Comparison of ENCODE assay signal across 21 mouse cellular contexts in genomic region chr5:139432747-139433508, GRCm38 (mm10). TPM values are rescaled to one million over a fixed set of nuclear protein-coding genes. Genes with fewer than 3 reads are reported as not detected.
DNase-seq lines count a peak whose midpoint lies in the region; ATAC-seq and TF ChIP-seq lines count a peak whose summit lies in the region.
"Had no signal": no experiment of that assay in that cellular context is flagged by ENCODE, and none has a peak within 500 bp of the region (broad histone marks: within the 10 kb centered on the region; RNA-seq: fewer than 3 reads in every experiment).

No protein-coding gene starts in this region.

- peak overlapping the region; percentile 70 for H3K27ac ChIP-seq in forebrain, embryonic 12.5 days
- no peak overlapping the region for H3K27ac ChIP-seq in forebrain, embryonic 16.5 days (ENCODE audit: low read length)
- peak overlapping the region; percentile 46 for H3K27ac ChIP-seq in hindbrain, embryonic 15.5 days (replicated peaks)
- H3K27ac ChIP-seq in hindbrain, embryonic 10.5 days, result no peak overlapping the region
- peak overlapping the region; percentile 47; the same call in 1 of the 2 replicates for H3K27ac ChIP-seq in midbrain, embryonic 13.5 days
- no peak overlapping the region for H3K27ac ChIP-seq in midbrain, embryonic 11.5 days (ENCODE audit: low read depth, low read length)
- 0 out of 2 replicates have a peak overlapping the region, but pooled peaks have one; percentile 1 for H3K27ac ChIP-seq in olfactory bulb, adult 2 months (ENCODE audit: insufficient read depth, low read depth, low read length)
- H3K27ac ChIP-seq: embryonic facial prominence, embryonic 12.5 days; hindbrain, postnatal 0 days; kidney, embryonic 15.5 days; stomach, postnatal 0 days had no signal

- H3K36me3 ChIP-seq in forebrain, embryonic 12.5 days (replicated peaks), result no peaks in the 10 kb centered on the region
- H3K36me3 ChIP-seq in forebrain, embryonic 16.5 days (ENCODE audit: control insufficient read depth, insufficient read depth), result no peaks in the 10 kb centered on the region
- H3K36me3 ChIP-seq in hindbrain, embryonic 15.5 days, result no peaks in the 10 kb centered on the region
- no peaks in the 10 kb centered on the region for H3K36me3 ChIP-seq in hindbrain, embryonic 10.5 days
- no peaks in the 10 kb centered on the region for H3K36me3 ChIP-seq in midbrain, embryonic 13.5 days
- H3K36me3 ChIP-seq in midbrain, embryonic 11.5 days (ENCODE audit: control insufficient read depth, insufficient read depth, low read length), result no peaks in the 10 kb centered on the region
- H3K36me3 ChIP-seq: embryonic facial prominence, embryonic 12.5 days had no signal

- no peaks in the 10 kb centered on the region for H3K9me3 ChIP-seq in forebrain, embryonic 12.5 days
- H3K9me3 ChIP-seq in forebrain, embryonic 16.5 days (ENCODE audit: control insufficient read depth, low read length), result no peaks in the 10 kb centered on the region
- H3K9me3 ChIP-seq in hindbrain, embryonic 15.5 days, result no peaks in the 10 kb centered on the region
- no peaks in the 10 kb centered on the region for H3K9me3 ChIP-seq in hindbrain, embryonic 10.5 days
- no peaks in the 10 kb centered on the region for H3K9me3 ChIP-seq in midbrain, embryonic 13.5 days
- no peaks in the 10 kb centered on the region for H3K9me3 ChIP-seq in midbrain, embryonic 11.5 days (ENCODE audit: control insufficient read depth, low read length)
- H3K9me3 ChIP-seq: embryonic facial prominence, embryonic 12.5 days; heart, embryonic 10.5 days; kidney, embryonic 15.5 days had no signal

- no peak overlapping the region for H3K4me2 ChIP-seq in forebrain, embryonic 12.5 days
- H3K4me2 ChIP-seq in forebrain, embryonic 16.5 days (ENCODE audit: low read length), result no peak overlapping the region
- H3K4me2 ChIP-seq in hindbrain, embryonic 15.5 days, result no peak overlapping the region
- H3K4me2 ChIP-seq in midbrain, embryonic 13.5 days (replicated peaks), result no peak overlapping the region
- H3K4me2 ChIP-seq in midbrain, embryonic 11.5 days, result no peak overlapping the region
- H3K4me2 ChIP-seq: embryonic facial prominence, embryonic 12.5 days; kidney, embryonic 15.5 days; liver, embryonic 11.5 days had no signal

- no peak overlapping the region for H3K4me3 ChIP-seq in forebrain, embryonic 12.5 days (replicated peaks)
- no peak overlapping the region for H3K4me3 ChIP-seq in forebrain, embryonic 16.5 days (replicated peaks; ENCODE audit: low read length)
- H3K4me3 ChIP-seq in hindbrain, embryonic 15.5 days, result no peak overlapping the region
- H3K4me3 ChIP-seq in hindbrain, embryonic 10.5 days, result no peak overlapping the region
- no peak overlapping the region for H3K4me3 ChIP-seq in midbrain, embryonic 13.5 days (replicated peaks)
- H3K4me3 ChIP-seq in midbrain, embryonic 11.5 days (ENCODE audit: low read depth, low read length), result no peak overlapping the region
- H3K4me3 ChIP-seq in olfactory bulb, adult 2 months (ENCODE audit: insufficient read depth, low read depth, low read length), result no peak overlapping the region
- H3K4me3 ChIP-seq: embryonic facial prominence, embryonic 12.5 days; heart, embryonic 10.5 days; kidney, embryonic 15.5 days had no signal

- peaks cover 64% of the 10 kb centered on the region for H3K4me1 ChIP-seq in forebrain, embryonic 12.5 days
- H3K4me1 ChIP-seq in forebrain, embryonic 16.5 days (replicated peaks; ENCODE audit: control insufficient read depth, insufficient read depth, low read length), result peaks cover 64% of the 10 kb centered on the region
- H3K4me1 ChIP-seq in hindbrain, embryonic 15.5 days (replicated peaks), result peaks cover 67% of the 10 kb centered on the region
- H3K4me1 ChIP-seq in hindbrain, embryonic 10.5 days (replicated peaks), result peaks cover 60% of the 10 kb centered on the region
- H3K4me1 ChIP-seq in midbrain, embryonic 13.5 days (replicated peaks), result peaks cover 72% of the 10 kb centered on the region
- H3K4me1 ChIP-seq in midbrain, embryonic 11.5 days (ENCODE audit: control insufficient read depth, insufficient read depth, low read length), result peaks cover 18% of the 10 kb centered on the region
- H3K4me1 ChIP-seq in olfactory bulb, adult 2 months (ENCODE audit: control insufficient read depth, insufficient read depth, low read length), result peaks cover 66% of the 10 kb centered on the region

- TF ChIP-seq CTCF in olfactory bulb, adult 2 months (IDR thresholded peaks at IDR 0.05; ENCODE audit: insufficient read depth, low read depth, low read length), result no peak

- H3K9ac ChIP-seq in forebrain, embryonic 12.5 days, result no peak overlapping the region
- no peak overlapping the region for H3K9ac ChIP-seq in forebrain, embryonic 16.5 days (replicated peaks; ENCODE audit: low read depth, low read length)
- H3K9ac ChIP-seq in hindbrain, embryonic 15.5 days, result no peak overlapping the region
- no peak overlapping the region for H3K9ac ChIP-seq in midbrain, embryonic 13.5 days (replicated peaks)
- H3K9ac ChIP-seq in midbrain, embryonic 11.5 days (ENCODE audit: low read length), result no peak overlapping the region
- H3K9ac ChIP-seq: embryonic facial prominence, embryonic 12.5 days; kidney, embryonic 15.5 days had no signal

- WGBS in forebrain, embryonic 12.5 days, result 40% methylated on average over 7 of the region's 7 CpGs
- WGBS in forebrain, embryonic 16.5 days, result 39% methylated on average over 7 of the region's 7 CpGs
- 72% methylated on average over 7 of the region's 7 CpGs for WGBS in hindbrain, embryonic 15.5 days
- WGBS in hindbrain, embryonic 10.5 days, result 63% methylated on average over 7 of the region's 7 CpGs
- 57% methylated on average over 7 of the region's 7 CpGs for WGBS in midbrain, embryonic 13.5 days
- 47% methylated on average over 7 of the region's 7 CpGs for WGBS in midbrain, embryonic 11.5 days
- whole genome bisulfite sequencing in olfactory bulb, adult 2 months, result 48% methylated on average over 7 of the region's 7 CpGs

- DNase-seq in hindbrain, embryonic 10.5 days (ENCODE audit: low spot score), result no peak
- no peak for DNase-seq in midbrain, embryonic 11.5 days (ENCODE audit: low spot score, missing footprints)
- no peak for DNase-seq in gastrocnemius, adult 8-10 months (ENCODE audit: low spot score in 2 of 2)
- DNase-seq: cerebellum, adult 2 months; left cerebral cortex, postnatal 4 days; lung, adult 2 months; lung, postnatal 36 days; right cerebral cortex, adult 18-20 months had no signal

- no peaks in the 10 kb centered on the region for H3K27me3 ChIP-seq in forebrain, embryonic 12.5 days
- H3K27me3 ChIP-seq in forebrain, embryonic 16.5 days (replicated peaks; ENCODE audit: control insufficient read depth, insufficient read depth, low read length), result no peaks in the 10 kb centered on the region
- H3K27me3 ChIP-seq in hindbrain, embryonic 15.5 days, result no peaks in the 10 kb centered on the region
- no peaks in the 10 kb centered on the region for H3K27me3 ChIP-seq in hindbrain, embryonic 10.5 days (ENCODE audit: insufficient read depth, poor library complexity, severe bottlenecking)
- no peaks in the 10 kb centered on the region for H3K27me3 ChIP-seq in midbrain, embryonic 13.5 days
- H3K27me3 ChIP-seq in midbrain, embryonic 11.5 days (ENCODE audit: control insufficient read depth, insufficient read depth, low read length), result no peaks in the 10 kb centered on the region
- H3K27me3 ChIP-seq: embryonic facial prominence, embryonic 12.5 days; kidney, embryonic 15.5 days had no signal

- no peak for ATAC-seq in forebrain, embryonic 12.5 days (ENCODE audit: low FRiP score)
- no peak for ATAC-seq in forebrain, embryonic 16.5 days
- no peak for ATAC-seq in hindbrain, embryonic 15.5 days (ENCODE audit: low FRiP score, low read depth)
- no peak for ATAC-seq in midbrain, embryonic 13.5 days
- ATAC-seq in midbrain, embryonic 11.5 days (ENCODE audit: low FRiP score), result no peak
- ATAC-seq: hindbrain, postnatal 0 days; intestine, postnatal 0 days had no signal

- no peak for TF ChIP-seq POLR2A in olfactory bulb, adult 2 months (IDR thresholded peaks at IDR 0.05; ENCODE audit: insufficient read depth, low read depth, low read length)

RNA-seq across cellular contexts. Expression of gene Gper1, which starts 10.0 kb away (rescaled TPM):
- 4.1 and 5.2 TPM in 2 replicates for polyA plus RNA-seq in forebrain, embryonic 12.5 days (2016; fragmentation: Nextera tagmentation; extraction: Ambion mirVana)
- polyA plus RNA-seq in forebrain, embryonic 16.5 days (2015; fragmentation: Nextera tagmentation; extraction: Ambion mirVana), result 8.7 and 9.0 TPM in 2 replicates
- 7.6 and 8.6 TPM in 2 replicates for polyA plus RNA-seq in hindbrain, embryonic 15.5 days (2015; fragmentation: Nextera tagmentation; extraction: Ambion mirVana)
- 0.40 and 0.76 TPM in 2 replicates for polyA plus RNA-seq in hindbrain, embryonic 10.5 days (2016; fragmentation: Nextera tagmentation; extraction: Ambion mirVana)
- polyA plus RNA-seq in midbrain, embryonic 13.5 days (2015; fragmentation: Nextera tagmentation; extraction: Ambion mirVana), result 6.0 and 7.5 TPM in 2 replicates
- 1.9 and 2.5 TPM in 2 replicates for polyA plus RNA-seq in midbrain, embryonic 11.5 days (2014; fragmentation: Nextera tagmentation; extraction: Ambion mirVana)
- not detected in 2 replicates for polyA plus RNA-seq in olfactory bulb, adult 2 months (2012; ENCODE audit: insufficient read depth, insufficient read length, low replicate concordance, missing spikeins)
- under 1 TPM; 0.24 to 0.77 (median 0.61) TPM for total RNA-seq in gastrocnemius, adult 8-10 months (2022)
- total RNA-seq: common myeloid progenitor, adult 5-6 weeks had no signal

RNA-seq across cellular contexts. Expression of gene 3110082I17Rik, which starts 27.4 kb away (rescaled TPM):
- polyA plus RNA-seq in forebrain, embryonic 12.5 days (2016; fragmentation: Nextera tagmentation; extraction: Ambion mirVana), result 28.3 and 30.6 TPM in 2 replicates
- polyA plus RNA-seq in forebrain, embryonic 16.5 days (2015; fragmentation: Nextera tagmentation; extraction: Ambion mirVana), result 21.4 and 22.7 TPM in 2 replicates
- polyA plus RNA-seq in hindbrain, embryonic 15.5 days (2015; fragmentation: Nextera tagmentation; extraction: Ambion mirVana), result 16.2 and 17.9 TPM in 2 replicates
- polyA plus RNA-seq in hindbrain, embryonic 10.5 days (2016; fragmentation: Nextera tagmentation; extraction: Ambion mirVana), result 49.1 and 56.3 TPM in 2 replicates
- polyA plus RNA-seq in midbrain, embryonic 13.5 days (2015; fragmentation: Nextera tagmentation; extraction: Ambion mirVana), result 17.3 and 19.5 TPM in 2 replicates
- polyA plus RNA-seq in midbrain, embryonic 11.5 days (2014; fragmentation: Nextera tagmentation; extraction: Ambion mirVana), result 33.5 and 34.1 TPM in 2 replicates
- polyA plus RNA-seq in olfactory bulb, adult 2 months (2012; ENCODE audit: insufficient read depth, insufficient read length, low replicate concordance, missing spikeins), result not detected in 2 replicates
- total RNA-seq in gastrocnemius, adult 8-10 months (2022), result 10 to 100 TPM in 1 of 4 experiments, 1 to 10 TPM in 3; 6.6 to 10.2 (median 9.1) TPM

RNA-seq across cellular contexts. Expression of gene C130050O18Rik, which starts 27.8 kb away (rescaled TPM):
- 0.10 and 0.22 TPM in 2 replicates for polyA plus RNA-seq in forebrain, embryonic 12.5 days (2016; fragmentation: Nextera tagmentation; extraction: Ambion mirVana)
- 0.21 and 0.37 TPM in 2 replicates for polyA plus RNA-seq in forebrain, embryonic 16.5 days (2015; fragmentation: Nextera tagmentation; extraction: Ambion mirVana)
- polyA plus RNA-seq in hindbrain, embryonic 15.5 days (2015; fragmentation: Nextera tagmentation; extraction: Ambion mirVana), result 0.22 and 0.43 TPM in 2 replicates
- polyA plus RNA-seq in hindbrain, embryonic 10.5 days (2016; fragmentation: Nextera tagmentation; extraction: Ambion mirVana), result 0.43 TPM in 1 of 2 replicates, not detected in the other
- polyA plus RNA-seq in midbrain, embryonic 13.5 days (2015; fragmentation: Nextera tagmentation; extraction: Ambion mirVana), result 0.13 TPM in 1 of 2 replicates, not detected in the other
- polyA plus RNA-seq in midbrain, embryonic 11.5 days (2014; fragmentation: Nextera tagmentation; extraction: Ambion mirVana), result 0.12 and 0.29 TPM in 2 replicates
- polyA plus RNA-seq in olfactory bulb, adult 2 months (2012; ENCODE audit: insufficient read depth, insufficient read length, low replicate concordance, missing spikeins), result not detected in 2 replicates
- under 1 TPM in 2 of 4 experiments, not detected in 2; 0.15 to 0.27 TPM for total RNA-seq in gastrocnemius, adult 8-10 months (2022)
- total RNA-seq: hindbrain, postnatal 0 days; left cerebral cortex, postnatal 4 days had no signal

RNA-seq across cellular contexts. Expression of gene Zfand2a, which starts 51.4 kb away (rescaled TPM):
- 10.4 and 12.9 TPM in 2 replicates for polyA plus RNA-seq in forebrain, embryonic 12.5 days (2016; fragmentation: Nextera tagmentation; extraction: Ambion mirVana)
- 18.8 and 21.4 TPM in 2 replicates for polyA plus RNA-seq in forebrain, embryonic 16.5 days (2015; fragmentation: Nextera tagmentation; extraction: Ambion mirVana)
- polyA plus RNA-seq in hindbrain, embryonic 15.5 days (2015; fragmentation: Nextera tagmentation; extraction: Ambion mirVana), result 19.7 and 27.1 TPM in 2 replicates
- 9.7 and 13.2 TPM in 2 replicates for polyA plus RNA-seq in hindbrain, embryonic 10.5 days (2016; fragmentation: Nextera tagmentation; extraction: Ambion mirVana)
- 12.7 and 13.9 TPM in 2 replicates for polyA plus RNA-seq in midbrain, embryonic 13.5 days (2015; fragmentation: Nextera tagmentation; extraction: Ambion mirVana)
- polyA plus RNA-seq in midbrain, embryonic 11.5 days (2014; fragmentation: Nextera tagmentation; extraction: Ambion mirVana), result 4.4 and 6.9 TPM in 2 replicates
- polyA plus RNA-seq in olfactory bulb, adult 2 months (2012; ENCODE audit: insufficient read depth, insufficient read length, low replicate concordance, missing spikeins), result not detected in 2 replicates
- 10 to 100 TPM in 1 of 4 experiments, 1 to 10 TPM in 3; 7.8 to 11.4 (median 8.9) TPM for total RNA-seq in gastrocnemius, adult 8-10 months (2022)

RNA-seq across cellular contexts. Expression of gene Gpr146, which starts 55.4 kb away (rescaled TPM):
- 1.2 and 1.4 TPM in 2 replicates for polyA plus RNA-seq in forebrain, embryonic 12.5 days (2016; fragmentation: Nextera tagmentation; extraction: Ambion mirVana)
- polyA plus RNA-seq in forebrain, embryonic 16.5 days (2015; fragmentation: Nextera tagmentation; extraction: Ambion mirVana), result 1.5 and 1.8 TPM in 2 replicates
- polyA plus RNA-seq in hindbrain, embryonic 15.5 days (2015; fragmentation: Nextera tagmentation; extraction: Ambion mirVana), result 2.6 and 2.9 TPM in 2 replicates
- polyA plus RNA-seq in hindbrain, embryonic 10.5 days (2016; fragmentation: Nextera tagmentation; extraction: Ambion mirVana), result 2.0 and 2.8 TPM in 2 replicates
- 1.7 TPM in 2 replicates for polyA plus RNA-seq in midbrain, embryonic 13.5 days (2015; fragmentation: Nextera tagmentation; extraction: Ambion mirVana)
- 1.5 and 2.7 TPM in 2 replicates for polyA plus RNA-seq in midbrain, embryonic 11.5 days (2014; fragmentation: Nextera tagmentation; extraction: Ambion mirVana)
- not detected in 2 replicates for polyA plus RNA-seq in olfactory bulb, adult 2 months (2012; ENCODE audit: insufficient read depth, insufficient read length, low replicate concordance, missing spikeins)
- 10 to 100 TPM; 20.9 to 28.6 (median 25.4) TPM for total RNA-seq in gastrocnemius, adult 8-10 months (2022)

Comparison
In these comparisons a context has a peak if more than half of its experiments do, and no peak if none do; other contexts are left out.
1. H3K27ac ChIP-seq: peak in forebrain, embryonic 12.5 days (single experiment), hindbrain, embryonic 15.5 days (single experiment), midbrain, embryonic 13.5 days (single experiment) and olfactory bulb, adult 2 months (single experiment); none in forebrain, embryonic 16.5 days (single experiment), hindbrain, embryonic 10.5 days (single experiment) and midbrain, embryonic 11.5 days (single experiment).
2. RNA of gene 3110082I17Rik, which starts 27.4 kb away (polyA plus RNA-seq): 49.1 to 56.3 TPM in hindbrain, embryonic 10.5 days, 33.5 to 34.1 TPM in midbrain, embryonic 11.5 days, 28.3 to 30.6 TPM in forebrain, embryonic 12.5 days, 21.4 to 22.7 TPM in forebrain, embryonic 16.5 days, 17.3 to 19.5 TPM in midbrain, embryonic 13.5 days and 16.2 to 17.9 TPM in hindbrain, embryonic 15.5 days; not detected in olfactory bulb, adult 2 months; every median in the first group is over 10 times any median in the second.